Mouse (Mus musculus): Measurements from ENCODE around the gene Xxylt1.

DNA sequence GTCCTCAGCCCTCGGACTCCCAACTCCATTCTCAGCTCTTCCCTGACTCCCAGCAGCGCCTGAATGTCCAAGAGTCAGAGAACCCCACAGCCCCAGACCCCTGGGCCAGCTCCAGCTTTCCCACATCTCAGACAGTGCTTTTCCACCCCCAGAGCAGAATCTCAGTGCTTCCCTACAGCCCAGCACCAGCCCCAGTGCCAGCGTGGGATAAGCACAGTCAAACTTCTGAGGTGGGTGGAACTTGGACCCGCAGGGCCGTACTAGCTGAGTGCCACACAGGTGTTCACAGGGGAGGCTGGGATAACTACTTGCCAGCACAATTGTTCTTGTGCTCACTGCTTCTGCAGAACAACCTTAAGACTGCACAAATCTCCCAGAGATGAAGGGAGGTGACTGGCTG lies 149.0 kb downstream of the Xxylt1 start:
- no peak for TF ChIP-seq CTCF (IDR thresholded peaks at IDR 0.05)
- no peak for TF ChIP-seq POLR2A (IDR thresholded peaks at IDR 0.05; ENCODE audit: insufficient read depth, low read depth, low read length)

Data from heart, adult 2 months (tissue).